Mouse (Mus musculus) left cerebral cortex, adult 2 months (tissue): ENCODE data around the gene Igsf21. TPM values are rescaled to one million over a fixed set of nuclear protein-coding genes. Genes with fewer than 3 reads are reported as not detected.

Source experiments
- DNase-seq, 2 experiments: peaks; one replicate each; pipeline ENCODE4 v3.0.0; 2021 to 2022; ENCODE audit warnings: low spot score in 2 of 2, mixed read lengths in 1 of 2; ENCODE audit errors: extremely low spot score in 1 of 2
- H3K27ac ChIP-seq: fragments of 200-600 bp; 2 replicates; pipeline ENCODE4 v1.8.1; 2022
- H3K4me3 ChIP-seq: fragments of 200-600 bp; 2 replicates; pipeline ENCODE4 v1.8.1; 2022
- CTCF ChIP-seq: fragments of 200-600 bp; IDR thresholded peaks from 2 replicates; pipeline ENCODE4 v1.8.1; 2022; ENCODE audit warnings: antibody characterized with exemption, mild to moderate bottlenecking, moderate library complexity
- intact Hi-C: fragments of 180-260 bp; cut with DNase I; formaldehyde crosslinking; loops from one replicate; pipeline ENCODE4 v1.15.1; 2025
- total RNA-seq, 2 experiments: library from RNA; stranded (reverse); gene quantifications; 2 replicates each; pipeline ENCODE4 v1.2.3; 2021

The Igsf21 gene
- total RNA-seq, 2 experiments from 2014 or later: 68.8 to 75.2 TPM

GRCm38 (mm10) chr4:140249011-140249744, 2.6 kb upstream of the Igsf21 start:
- TF ChIP-seq CTCF: peak; percentile 59
- Histone ChIP-seq H3K4me3 (no peak overlapping the region), H3K27ac (no peak overlapping the region)
- intact Hi-C loops: loop anchor here (5.0 to 10.0 kb wide), 4 partner anchors 102 to 428 kb away; no protein-coding TSS in a partner anchor
- DNase-seq: peak; percentile 39 to 50

GRCm38 (mm10) chr4:140248396-140248795, 1.8 kb upstream of the Igsf21 start:
- Histone ChIP-seq H3K4me3 (no peak overlapping the region), H3K27ac (no peak overlapping the region)
- intact Hi-C loops: loop anchor here (5.0 to 10.0 kb wide), 4 partner anchors 101 to 429 kb away; no protein-coding TSS in a partner anchor
- TF ChIP-seq CTCF: no peak
- DNase-seq: no peak

GRCm38 (mm10) chr4:140247006-140248003, 721 bp upstream of the Igsf21 start:
- no peak for DNase-seq
- Histone ChIP-seq H3K4me3 (peak overlapping the region; percentile 60), H3K27ac (peak overlapping the region; percentile 70)
- intact Hi-C loops: loop anchor here (5.0 to 10.0 kb wide), 4 partner anchors 100 to 430 kb away; no protein-coding TSS in a partner anchor
- no peak for TF ChIP-seq CTCF

GRCm38 (mm10) chr4:140245286-140246179, 1.1 kb downstream of the Igsf21 start:
- H3K4me3 ChIP-seq: peak overlapping the region; percentile 60
- intact Hi-C loops: loop anchor here (2.0 to 10.0 kb wide), 5 partner anchors 59 to 432 kb away; no protein-coding TSS in a partner anchor
- peak overlapping the region; percentile 86 for H3K27ac ChIP-seq
- no peak for DNase-seq
- TF ChIP-seq CTCF: peak; percentile 37

GRCm38 (mm10) chr4:140244835-140245234, 1.7 kb downstream of the Igsf21 start:
- intact Hi-C loops: loop anchor here (2.0 to 10.0 kb wide), 5 partner anchors 58 to 432 kb away; no protein-coding TSS in a partner anchor
- Histone ChIP-seq H3K4me3 (peak overlapping the region; percentile 60), H3K27ac (no peak overlapping the region)
- TF ChIP-seq CTCF: no peak
- DNase-seq: no peak

- DNase-seq: peak in 1 of 2 experiments; percentile 43
- intact Hi-C loops: loop anchor here (2.0 to 10.0 kb wide), 2 partner anchors 57 to 209 kb away; no protein-coding TSS in a partner anchor
- Histone ChIP-seq H3K4me3 (peak overlapping the region; percentile 60), H3K27ac (peak overlapping the region; percentile 54)
- peak; percentile 32 for TF ChIP-seq CTCF
Observed at GRCm38 (mm10) chr4:140244161-140244813, 2.3 kb downstream of the Igsf21 start.

GRCm38 (mm10) chr4:140243231-140243630, 3.4 kb downstream of the Igsf21 start:
- Histone ChIP-seq H3K27ac (no peak overlapping the region), H3K4me3 (no peak overlapping the region)
- TF ChIP-seq CTCF: no peak
- intact Hi-C loops: loop anchor here (10.0 kb wide), 1 partner anchor 208 kb away; no protein-coding TSS in a partner anchor
- DNase-seq: no peak

- no peak for DNase-seq
- no peak for TF ChIP-seq CTCF
- no peak overlapping the region for H3K27ac ChIP-seq
- intact Hi-C loops: loop anchor here (1.0 to 10.0 kb wide), 2 partner anchors 207 to 365 kb away; no protein-coding TSS in a partner anchor
- no peak overlapping the region for H3K4me3 ChIP-seq
Observed at GRCm38 (mm10) chr4:140242291-140242690, 4.3 kb downstream of the Igsf21 start.

GRCm38 (mm10) chr4:140237305-140237741, 9.3 kb downstream of the Igsf21 start:
- peak overlapping the region; percentile 63 for H3K27ac ChIP-seq
- H3K4me3 ChIP-seq: no peak overlapping the region
- TF ChIP-seq CTCF: no peak
- intact Hi-C loops: no loop called here
- no peak for DNase-seq
